Mouse (Mus musculus) myocyte (in vitro differentiated cells): ENCODE data around the gene Asphd1.

ENCODE experiments used
- CEBPB ChIP-seq: IDR thresholded peaks from 2 replicates; pipeline ENCODE4 v1.6.1; 2011; ENCODE audit warnings: mild to moderate bottlenecking, moderate library complexity; ENCODE audit not compliant: poor library complexity, insufficient read depth, severe bottlenecking
- MAX ChIP-seq: IDR thresholded peaks from one replicate; pipeline ENCODE4 v1.6.1; 2011; ENCODE audit warnings: low read depth, mild to moderate bottlenecking, control low read depth
- MYOD1 ChIP-seq, 3 experiments: IDR thresholded peaks; one replicate each; pipeline ENCODE4 v1.6.1; 2011; ENCODE audit warnings: control low read depth in 2 of 3, low read depth in 2 of 3, mild to moderate bottlenecking in 2 of 3, moderate library complexity in 1 of 3; ENCODE audit not compliant: insufficient read length in 2 of 3, control insufficient read depth in 1 of 3
- MYOG ChIP-seq, 3 experiments: IDR thresholded peaks; one replicate each; pipeline ENCODE4 v1.6.1; 2011; ENCODE audit warnings: control low read depth in 2 of 3, low read depth in 2 of 3, mild to moderate bottlenecking in 2 of 3; ENCODE audit not compliant: insufficient read length in 2 of 3, control insufficient read depth in 1 of 3, insufficient read depth in 1 of 3
- POLR2A ChIP-seq: IDR thresholded peaks from one replicate; pipeline ENCODE4 v1.6.1; 2011; ENCODE audit warnings: low read depth, mild to moderate bottlenecking, control low read depth, moderate library complexity; ENCODE audit not compliant: insufficient read length
- POLR2AphosphoS2 ChIP-seq: IDR thresholded peaks from one replicate; pipeline ENCODE4 v1.6.1; 2011; ENCODE audit warnings: low read depth, control low read depth; ENCODE audit not compliant: insufficient read length
- REST ChIP-seq: IDR thresholded peaks from one replicate; pipeline ENCODE4 v1.6.1; 2011; ENCODE audit warnings: mild to moderate bottlenecking, control low read depth, moderate library complexity; ENCODE audit not compliant: insufficient read depth, insufficient read length
- TCF12 ChIP-seq: IDR thresholded peaks from one replicate; pipeline ENCODE4 v1.6.1; 2011; ENCODE audit warnings: mild to moderate bottlenecking, control low read depth; ENCODE audit not compliant: poor library complexity, insufficient read depth, severe bottlenecking
- USF1 ChIP-seq: IDR thresholded peaks from one replicate; pipeline ENCODE4 v1.6.1; 2011; ENCODE audit warnings: low read depth, mild to moderate bottlenecking, control low read depth, moderate library complexity

DNA sequence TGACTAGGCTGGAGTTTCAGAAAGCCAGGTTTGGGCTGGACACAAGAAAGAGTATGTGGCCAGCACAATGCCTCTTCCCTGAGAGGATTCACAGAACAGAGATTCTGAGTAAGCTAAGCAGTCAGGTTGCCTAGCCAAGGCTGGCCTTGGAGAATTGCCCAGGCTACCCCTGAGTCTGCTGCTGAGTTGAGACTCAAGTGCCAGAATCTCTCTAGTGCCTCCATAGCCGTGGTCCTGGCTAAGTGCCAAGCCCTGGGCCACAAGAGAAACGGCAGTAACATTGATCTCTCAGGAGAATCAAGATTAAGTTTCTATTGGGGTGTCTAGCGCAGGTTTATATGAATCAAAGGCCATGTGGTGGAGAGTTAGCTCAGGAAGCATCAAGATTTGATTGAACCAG, 16.2 kb upstream of the Asphd1 start:
- no peak for TF ChIP-seq MYOG (IDR thresholded peaks at IDR 0.05; ENCODE audit: control insufficient read depth in 1 of 3, insufficient read depth in 1 of 3, insufficient read length in 2 of 3, low read depth in 2 of 3)
- no peak for TF ChIP-seq MAX
- no peak for TF ChIP-seq POLR2A
- no peak for TF ChIP-seq USF1
- no peak for TF ChIP-seq TCF12
- no peak for TF ChIP-seq CEBPB
- TF ChIP-seq POLR2AphosphoS2: no peak
- TF ChIP-seq REST: no peak
- TF ChIP-seq MYOD1 (IDR thresholded peaks at IDR 0.05; ENCODE audit: control insufficient read depth in 1 of 3, insufficient read length in 2 of 3, low read depth in 2 of 3): no peak
